Mouse (Mus musculus) small intestine, adult 2 months (tissue): ENCODE data around the gene Clec1a.

Experiments
- CTCF ChIP-seq: fragments of 200-500 bp; IDR thresholded peaks from 2 replicates; pipeline ENCODE4 v1.5.1; 2012; ENCODE audit warnings: low read depth, mild to moderate bottlenecking, control low read depth, inconsistent platforms, low read length, moderate library complexity, mixed read lengths; ENCODE audit not compliant: insufficient replicate concordance, insufficient read length; ENCODE audit errors: extremely low read depth
- POLR2A ChIP-seq: fragments of 200-500 bp; IDR thresholded peaks from 2 replicates; pipeline ENCODE4 v1.6.1; 2012; ENCODE audit warnings: low read depth, mild to moderate bottlenecking, control low read depth, inconsistent platforms, low read length, moderate library complexity

DNA sequence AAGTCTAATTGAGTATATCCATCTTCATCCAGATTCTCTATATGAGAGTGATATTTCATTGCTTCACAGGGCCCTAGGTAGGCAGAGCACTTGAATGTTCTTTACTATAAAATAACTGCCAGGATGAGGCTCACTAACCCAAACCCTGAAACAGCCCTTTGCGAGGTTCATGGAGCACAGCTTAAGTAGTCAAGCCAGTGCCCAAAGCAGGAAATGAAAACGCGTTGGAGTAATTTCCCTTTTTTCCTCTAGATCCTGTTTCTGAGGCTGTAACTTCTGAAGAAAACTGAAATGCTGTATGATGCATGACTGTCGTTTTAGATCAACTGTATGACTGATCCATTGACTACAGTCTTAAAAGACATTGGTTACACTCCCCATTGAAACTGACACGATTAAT lies 20.8 kb upstream of the Clec1a start:
- TF ChIP-seq CTCF (no peak), POLR2A (no peak)
